9 mouse cellular contexts compared by ENCODE assay signal in genomic region chr13:39823965-39824555, GRCm38 (mm10).
A peak's percentile ranks its signal among the peaks of the same experiment; 100 is the strongest.
DNase-seq lines count a peak whose midpoint lies in the region; ATAC-seq and TF ChIP-seq lines count a peak whose summit lies in the region.
"Had no signal": no experiment of that assay in that cellular context is flagged by ENCODE, and none has a peak within 500 bp of the region (broad histone marks: within the 10 kb centered on the region; RNA-seq: fewer than 3 reads in every experiment).

No protein-coding gene starts in this region.

- no peaks in the 10 kb centered on the region for H3K36me3 ChIP-seq in heart, embryonic 12.5 days
- H3K36me3 ChIP-seq in ES-Bruce4 (ENCODE audit: control insufficient read depth, insufficient read depth, low read length, poor library complexity, severe bottlenecking): no peaks in the 10 kb centered on the region
- H3K36me3 ChIP-seq in neural tube, embryonic 11.5 days (ENCODE audit: control insufficient read depth, insufficient read depth, low read length): no peaks in the 10 kb centered on the region

- H3K4me1 ChIP-seq in heart, embryonic 12.5 days (replicated peaks): peaks cover 19% of the 10 kb centered on the region
- no peaks in the 10 kb centered on the region for H3K4me1 ChIP-seq in ES-Bruce4 (ENCODE audit: control insufficient read depth, insufficient read depth, low read length)
- H3K4me1 ChIP-seq in neural tube, embryonic 11.5 days (ENCODE audit: control insufficient read depth, insufficient read depth, low read length): no peaks in the 10 kb centered on the region

- TF ChIP-seq CTCF in ES-Bruce4 (IDR thresholded peaks at IDR 0.05; ENCODE audit: low read depth, low read length): no peak

- 2% methylated on average over 20 of the region's 20 CpGs for WGBS in heart, embryonic 12.5 days
- WGBS in neural tube, embryonic 11.5 days: 5% methylated on average over 20 of the region's 20 CpGs

- peak overlapping the region; percentile 45 for H3K4me3 ChIP-seq in heart, embryonic 12.5 days
- peak overlapping the region; percentile 38 for H3K4me3 ChIP-seq in ES-Bruce4 (ENCODE audit: low read depth, low read length)
- H3K4me3 ChIP-seq in neural tube, embryonic 11.5 days (ENCODE audit: low read depth, low read length): peak overlapping the region; percentile 23

- peak overlapping the region; percentile 51 for H3K9ac ChIP-seq in heart, embryonic 12.5 days
- 0 out of 2 replicates have a peak overlapping the region, but pooled peaks have one; percentile 10 for H3K9ac ChIP-seq in ES-Bruce4 (ENCODE audit: low read depth, poor library complexity, severe bottlenecking)
- peak overlapping the region; percentile 39; the same call in 1 of the 2 replicates for H3K9ac ChIP-seq in neural tube, embryonic 11.5 days (ENCODE audit: low read length)

- H3K27ac ChIP-seq in heart, embryonic 12.5 days (ENCODE audit: poor library complexity, severe bottlenecking): 0 out of 2 replicates have a peak overlapping the region, but pooled peaks have one; percentile 9
- H3K27ac ChIP-seq in ES-Bruce4 (ENCODE audit: insufficient read depth, low read length): no peak overlapping the region
- H3K27ac ChIP-seq in neural tube, embryonic 11.5 days (ENCODE audit: low read depth, low read length): 0 out of 2 replicates have a peak overlapping the region, but pooled peaks have one; percentile 7

- H3K27me3 ChIP-seq in heart, embryonic 12.5 days (replicated peaks): no peaks in the 10 kb centered on the region
- no peaks in the 10 kb centered on the region for H3K27me3 ChIP-seq in ES-Bruce4 (ENCODE audit: control insufficient read depth, insufficient read depth, low read length, poor library complexity, severe bottlenecking)
- H3K27me3 ChIP-seq in neural tube, embryonic 11.5 days (ENCODE audit: control insufficient read depth, insufficient read depth, low read length): 0 out of 2 replicates have a peak, but pooled peaks cover 8% of the 10 kb centered on the region
- H3K27me3 ChIP-seq: CH12.LX had no signal

- intact Hi-C loops in left cerebral cortex, postnatal 36 days (cut with DNase I): loop anchor here (10.0 kb wide), 1 partner anchor 911 kb away; the partner anchor contains the start of gene Tfap2a

- H3K4me2 ChIP-seq in heart, embryonic 12.5 days: peak overlapping the region; percentile 88
- peak overlapping the region; percentile 44 for H3K4me2 ChIP-seq in neural tube, embryonic 11.5 days (ENCODE audit: low read depth)

- TF ChIP-seq EP300 in ES-Bruce4 (IDR thresholded peaks at IDR 0.05; ENCODE audit: insufficient read depth, low read depth, low read length): no peak

- DNase-seq in heart, adult 8-10 months (ENCODE audit: low spot score): no peak
- peak; percentile 27 for DNase-seq in cerebellum, adult 9-11 months
- DNase-seq in left cerebral cortex, postnatal 36 days (ENCODE audit: low spot score in 2 of 2): peak; percentile 5 to 14
- DNase-seq in neural tube, embryonic 11.5 days (ENCODE audit: low spot score): peak; percentile 58
- DNase-seq in MN1 (ENCODE audit: low spot score): no peak

- no peak for ATAC-seq in heart, embryonic 12.5 days (ENCODE audit: insufficient number of reproducible peaks, low FRiP score)
- peak; percentile 63; the same call in 1 of the 2 replicates for ATAC-seq in granulocyte monocyte progenitor cell, adult 5-6 weeks (replicated peaks; ENCODE audit: poor library complexity, severe bottlenecking)
- ATAC-seq in neural tube, embryonic 11.5 days (ENCODE audit: insufficient read depth, low FRiP score, low TSS enrichment): peak; percentile 50

- H3K9me3 ChIP-seq in heart, embryonic 12.5 days (replicated peaks): no peaks in the 10 kb centered on the region
- H3K9me3 ChIP-seq in ES-Bruce4 (replicated peaks; ENCODE audit: control insufficient read depth, insufficient read depth, low read length, poor library complexity, severe bottlenecking): no peaks in the 10 kb centered on the region
- H3K9me3 ChIP-seq in neural tube, embryonic 11.5 days (ENCODE audit: control insufficient read depth, low read length): no peaks in the 10 kb centered on the region

- no peak for TF ChIP-seq POLR2A in ES-Bruce4 (IDR thresholded peaks at IDR 0.05; ENCODE audit: insufficient read depth, low read length)

Comparison
In these comparisons a context has a peak if more than half of its experiments do, and no peak if none do; other contexts are left out.
1. DNase-seq: peak in cerebellum, adult 9-11 months (single experiment), left cerebral cortex, postnatal 36 days (2 of 2) and neural tube, embryonic 11.5 days (single experiment); none in heart, adult 8-10 months (single experiment) and MN1 (single experiment).
2. Peak in every context shown above with its lines, with median percentiles within 50 percentile points of each other: H3K4me3 ChIP-seq and H3K9ac ChIP-seq.